Mouse (Mus musculus): Measurements from ENCODE around the gene Apobr.

Gene Apobr

GRCm38 (mm10) chr7:126598919-126599318 lies 14.2 kb downstream of the Apobr start:
- no peak for ATAC-seq (ENCODE audit: low TSS enrichment)

GRCm38 (mm10) chr7:126601896-126602295 lies 17.2 kb downstream of the Apobr start:
- ATAC-seq (ENCODE audit: low TSS enrichment): no peak

GRCm38 (mm10) chr7:126602650-126603049 lies 17.9 kb downstream of the Apobr start:
- ATAC-seq (ENCODE audit: low TSS enrichment): no peak

GRCm38 (mm10) chr7:126606611-126607010 lies 21.9 kb downstream of the Apobr start:
- ATAC-seq (ENCODE audit: low TSS enrichment): no peak

GRCm38 (mm10) chr7:126607064-126607463 lies 22.3 kb downstream of the Apobr start:
- ATAC-seq (ENCODE audit: low TSS enrichment): no peak; the same call in 1 of the 2 replicates

- no peak for ATAC-seq (ENCODE audit: low TSS enrichment)
These were observed 23.1 kb downstream of the Apobr start for GRCm38 (mm10) chr7:126607796-126608195.

DNA sequence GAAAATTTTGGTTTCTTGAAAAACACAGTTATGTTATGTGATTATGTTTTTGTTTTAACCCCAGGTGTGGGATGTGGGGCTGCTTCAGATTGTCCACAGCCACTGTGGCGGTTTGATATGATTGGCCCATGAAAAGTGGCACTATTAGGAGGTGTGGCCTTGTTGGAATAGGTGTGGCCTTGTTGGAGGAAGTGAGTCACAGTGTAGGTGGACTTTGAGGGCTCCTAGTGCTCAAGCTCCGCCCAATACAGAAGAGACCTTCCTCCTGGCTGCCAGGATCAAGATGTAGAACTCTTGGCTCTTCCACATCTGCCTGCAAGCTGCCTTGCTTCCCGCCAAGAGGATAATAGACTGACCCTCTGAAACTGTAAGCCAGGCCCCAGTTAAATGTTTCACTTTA lies 28.0 kb downstream of the Apobr start:
- ATAC-seq (ENCODE audit: low TSS enrichment): no peak

DNA sequence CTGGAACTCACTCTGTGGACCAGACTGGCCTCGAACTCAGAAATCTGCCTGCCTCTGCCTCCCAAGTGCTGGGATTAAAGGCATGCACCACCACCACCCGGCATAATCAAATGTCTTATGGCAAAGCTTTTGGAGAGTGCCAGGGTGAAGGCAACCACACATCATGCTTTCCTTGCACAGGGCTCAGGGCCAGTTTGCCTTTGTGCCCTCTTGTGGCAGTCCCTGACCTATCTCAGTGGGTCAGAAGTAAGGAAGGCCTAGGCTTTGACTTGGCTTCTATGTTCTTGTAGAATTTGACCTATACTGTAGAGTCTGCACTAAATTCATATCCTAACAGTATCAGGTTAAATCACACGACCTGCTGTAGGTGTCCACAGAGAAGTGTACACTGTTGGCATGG lies 32.0 kb downstream of the Apobr start:
- ATAC-seq (ENCODE audit: low TSS enrichment): no peak

- no peak for ATAC-seq (ENCODE audit: low TSS enrichment)
These were observed 35.0 kb downstream of the Apobr start for GRCm38 (mm10) chr7:126619559-126620275.

DNA sequence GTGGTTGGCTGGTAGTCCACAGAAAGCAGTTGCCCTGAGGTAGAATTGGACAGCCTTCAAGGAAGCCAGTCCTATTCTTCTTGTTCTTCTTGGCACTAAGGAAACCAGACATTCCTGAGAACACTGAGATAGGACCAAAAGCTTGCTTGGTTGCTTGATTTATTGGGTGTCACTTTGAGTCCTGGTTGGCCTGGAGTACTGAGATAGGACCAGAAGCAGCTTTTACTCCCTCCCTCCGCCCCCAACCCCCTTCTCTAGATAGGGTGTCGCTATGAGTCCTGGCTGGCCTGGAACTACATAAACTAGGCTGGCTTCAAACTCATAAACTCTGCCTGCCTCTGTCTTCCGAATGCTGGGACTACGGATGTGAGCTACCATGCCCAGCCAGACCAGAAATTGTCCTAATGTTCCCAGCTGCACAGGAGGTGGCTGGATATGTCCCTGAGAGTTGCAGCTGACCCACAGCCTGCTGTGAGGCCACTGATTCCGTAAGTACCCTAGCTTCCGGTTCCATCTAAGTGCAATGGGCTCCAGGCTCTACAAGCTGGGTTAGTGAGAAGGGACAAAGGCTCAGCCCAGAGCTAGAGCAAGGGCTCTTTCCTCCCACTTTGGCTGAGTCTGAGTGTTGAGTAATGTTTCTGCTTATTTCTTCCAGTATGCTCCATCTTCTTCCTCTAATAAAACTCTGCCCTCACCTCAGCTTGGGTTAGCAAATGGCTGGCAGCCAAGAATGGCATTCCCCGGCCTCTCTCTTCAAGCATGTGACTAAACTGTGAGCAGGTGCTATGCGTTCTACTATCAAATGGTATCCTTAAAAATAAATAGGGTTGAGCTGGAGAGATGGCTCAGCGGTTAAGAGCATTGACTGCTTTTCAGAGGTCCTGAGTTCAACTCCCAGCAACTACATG lies 37.0 kb downstream of the Apobr start:
- no peak for ATAC-seq (ENCODE audit: low TSS enrichment)

DNA sequence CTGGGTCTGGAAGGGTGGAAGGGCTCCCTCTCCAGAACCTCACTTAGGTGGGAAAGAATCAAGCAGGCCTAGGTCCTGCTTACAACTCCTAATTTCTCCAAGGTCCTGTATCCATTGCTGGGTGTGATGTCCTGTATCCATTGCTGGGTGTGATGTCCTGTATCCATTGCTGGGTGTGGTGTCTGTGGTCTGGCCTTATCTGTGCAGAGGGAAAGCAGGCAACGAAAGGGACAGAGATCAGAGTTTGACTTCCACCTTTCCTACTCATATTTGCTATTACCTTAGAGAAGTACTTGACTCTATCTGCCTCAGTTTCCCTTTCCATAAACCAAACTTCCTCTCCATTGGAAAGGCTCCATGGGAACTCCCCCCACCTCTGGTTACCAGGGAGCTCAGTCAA lies 38.6 kb downstream of the Apobr start:
- ATAC-seq (ENCODE audit: low TSS enrichment): no peak

GRCm38 (mm10) chr7:126624774-126625173 lies 40.0 kb downstream of the Apobr start:
- no peak for ATAC-seq (ENCODE audit: low TSS enrichment)

DNA sequence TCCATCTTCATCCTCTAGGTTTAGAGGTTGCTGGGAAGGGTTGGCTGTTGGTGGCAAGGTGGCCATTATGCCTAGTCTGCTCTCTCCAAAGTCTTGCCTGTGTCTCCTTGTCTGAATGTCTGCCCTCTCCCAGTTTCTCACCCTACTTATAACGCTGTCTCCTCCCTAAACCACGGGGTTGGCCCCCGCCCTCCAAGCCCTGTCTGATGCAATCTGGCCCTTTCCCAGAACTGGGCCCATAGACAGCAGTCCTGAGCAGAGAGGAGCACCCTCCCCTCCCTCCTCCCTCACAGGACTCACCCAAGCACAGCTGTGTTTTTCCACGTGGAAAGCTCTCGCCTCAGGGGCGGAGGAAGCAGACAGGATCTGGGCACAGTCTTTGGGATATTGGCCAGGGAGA lies 40.6 kb downstream of the Apobr start:
- ATAC-seq (ENCODE audit: low TSS enrichment): peak; percentile 83

- ATAC-seq (ENCODE audit: low TSS enrichment): no peak
These were observed 41.3 kb downstream of the Apobr start for GRCm38 (mm10) chr7:126625807-126626600.

GRCm38 (mm10) chr7:126628111-126628510 lies 43.4 kb downstream of the Apobr start:
- no peak for ATAC-seq (ENCODE audit: low TSS enrichment)

DNA sequence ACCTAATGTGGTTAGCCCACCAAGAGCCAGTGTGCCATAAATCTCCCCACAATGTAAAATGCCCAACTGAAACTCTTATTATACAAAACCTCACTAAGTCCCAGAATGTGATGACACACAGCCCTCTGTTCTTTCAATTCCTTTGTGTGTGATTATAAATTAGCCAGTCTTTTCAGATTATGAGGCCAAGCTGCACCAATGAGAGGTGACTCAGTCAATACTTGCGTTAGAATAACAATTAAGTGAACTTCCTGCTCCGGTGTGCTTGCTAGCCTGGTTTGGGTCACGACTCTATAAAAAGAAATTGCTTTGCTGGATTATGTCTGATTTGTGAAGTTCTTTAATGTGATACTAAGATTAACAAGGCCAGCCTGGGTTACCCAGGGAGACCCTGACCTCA lies 45.2 kb downstream of the Apobr start:
- ATAC-seq (ENCODE audit: low TSS enrichment): no peak

DNA sequence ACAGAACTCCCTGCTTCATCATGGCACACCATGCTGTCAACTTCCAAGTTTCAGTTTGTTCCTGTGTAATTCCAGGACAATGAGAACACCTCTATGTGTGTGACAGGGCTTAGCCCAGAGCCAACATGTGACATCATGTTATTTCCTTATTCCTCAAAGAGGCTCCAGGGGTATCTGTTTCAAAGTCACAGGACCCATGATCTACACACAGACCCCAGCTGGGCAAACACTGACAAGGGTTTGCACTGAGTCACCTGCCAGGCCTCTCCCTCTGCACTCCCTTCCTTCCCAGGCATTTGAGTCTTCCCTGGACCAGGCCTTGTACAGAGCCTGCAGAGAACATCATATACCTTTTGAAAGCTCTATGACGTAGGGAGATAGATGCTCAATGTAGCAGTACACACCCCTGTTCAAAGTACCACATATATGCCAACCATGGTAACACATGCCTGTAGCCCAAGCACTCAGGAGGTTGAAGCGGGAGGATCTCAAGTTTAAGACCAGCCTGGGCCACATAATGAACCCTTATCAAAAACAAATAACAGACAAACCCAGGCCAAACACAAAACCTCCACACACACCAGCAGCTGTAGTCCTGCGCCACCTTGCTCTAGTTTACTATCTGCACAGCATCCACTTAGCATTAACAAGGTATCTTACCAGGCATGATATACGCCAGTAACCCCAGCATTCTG lies 46.2 kb downstream of the Apobr start, which contains the start of gene Nupr1:
Gene Nupr1 (minus strand): TSS at position 38 of the 695 bp plus-strand sequence.
- ATAC-seq (ENCODE audit: low TSS enrichment): no peak

- no peak for ATAC-seq (ENCODE audit: low TSS enrichment)
These were observed 47.7 kb downstream of the Apobr start for GRCm38 (mm10) chr7:126632478-126632877.

GRCm38 (mm10) chr7:126635375-126635774 lies 50.6 kb downstream of the Apobr start:
- no peak for ATAC-seq (ENCODE audit: low TSS enrichment)

DNA sequence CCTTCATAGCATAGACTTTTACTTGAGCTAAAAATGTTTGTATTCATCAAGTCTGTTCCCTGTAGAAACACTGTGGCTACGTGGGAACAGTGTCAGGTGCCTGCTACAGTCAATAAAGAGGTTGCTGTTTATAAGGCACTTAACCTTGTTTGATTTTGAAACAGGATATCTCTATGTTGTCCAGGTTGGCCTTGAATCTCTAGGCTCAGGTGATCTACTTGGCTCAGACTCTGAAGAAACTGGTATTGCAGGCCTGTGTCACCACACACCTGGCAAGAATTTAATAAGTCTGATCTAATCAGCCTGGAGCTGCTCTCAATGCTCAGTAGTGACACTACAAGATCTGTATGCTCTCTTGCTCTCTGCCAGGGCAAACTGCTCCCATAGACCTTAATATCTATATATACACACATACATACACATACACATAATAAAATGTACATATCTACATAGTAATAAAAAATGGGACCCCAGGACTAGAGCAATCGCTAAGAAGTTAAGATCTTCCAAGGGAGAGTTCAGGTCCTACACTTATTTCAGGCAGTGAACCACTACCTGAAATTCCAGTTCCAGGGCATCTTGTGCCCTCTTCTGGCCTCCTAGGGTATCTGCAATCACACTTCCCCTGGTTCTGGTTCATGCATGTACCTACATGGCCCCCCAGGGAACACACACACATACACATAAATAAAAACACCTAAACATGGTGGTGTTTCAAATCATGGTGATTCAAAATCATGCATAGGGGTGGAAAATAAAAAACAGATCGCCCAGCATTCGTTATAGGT lies 52.2 kb downstream of the Apobr start:
- ATAC-seq (ENCODE audit: low TSS enrichment): no peak
